Mouse (Mus musculus) liver, adult 2 months (tissue): ENCODE results near the gene Asdurf. TPM values are rescaled to one million over a fixed set of nuclear protein-coding genes. Genes with fewer than 3 reads are reported as not detected.
"Not testable (repeated sequence)": the region's sequence is repeated elsewhere in the genome, so short reads cannot be mapped to it uniquely, and the experiment has no call there.

Experiments used
- DNase-seq: peaks from one replicate; pipeline ENCODE4 v3.0.0-alpha.2; 2011; ENCODE audit warnings: low read depth, low spot score; ENCODE audit errors: extremely low read depth
- H3K27ac ChIP-seq: fragments of 200-500 bp; replicated peaks from 2 replicates; pipeline ENCODE4 v1.5.1; 2012; ENCODE audit warnings: low read depth, mild to moderate bottlenecking, control low read depth, inconsistent platforms, low read length; ENCODE audit not compliant: insufficient read depth
- H3K27me3 ChIP-seq: fragments of 200-500 bp; 2 replicates; pipeline ENCODE4 v1.6.1; 2012; ENCODE audit warnings: mild to moderate bottlenecking, moderate library complexity, low read length, inconsistent platforms; ENCODE audit not compliant: control insufficient read depth, insufficient read depth
- H3K36me3 ChIP-seq: fragments of 200-500 bp; 2 replicates; pipeline ENCODE4 v1.6.1; 2012; ENCODE audit warnings: low read length, inconsistent platforms; ENCODE audit not compliant: control insufficient read depth, insufficient read depth
- H3K4me1 ChIP-seq: fragments of 200-500 bp; 2 replicates; pipeline ENCODE4 v1.6.1; 2011; ENCODE audit warnings: low read length; ENCODE audit not compliant: control insufficient read depth, insufficient read depth
- H3K4me3 ChIP-seq: fragments of 200-500 bp; 2 replicates; pipeline ENCODE4 v1.5.1; 2011; ENCODE audit warnings: low read depth, mild to moderate bottlenecking, control low read depth, low read length, moderate library complexity; ENCODE audit not compliant: insufficient read depth
- H3K79me2 ChIP-seq: fragments of 200-500 bp; 2 replicates; pipeline ENCODE4 v1.6.1; 2012; ENCODE audit warnings: inconsistent platforms, mild to moderate bottlenecking, low read length, moderate library complexity; ENCODE audit not compliant: control insufficient read depth, insufficient read depth
- H3K9ac ChIP-seq: fragments of 200-500 bp; 2 replicates; pipeline ENCODE4 v1.6.1; 2012; ENCODE audit warnings: low read depth, mild to moderate bottlenecking, control low read depth, inconsistent platforms, low read length
- CTCF ChIP-seq: fragments of 200-500 bp; IDR thresholded peaks from 2 replicates; pipeline ENCODE4 v1.5.1; 2011; ENCODE audit warnings: low read depth, low read length, control low read depth
- POLR2A ChIP-seq: fragments of 200-500 bp; IDR thresholded peaks from 2 replicates; pipeline ENCODE4 v1.6.1; 2011; ENCODE audit warnings: low read length, control low read depth; ENCODE audit not compliant: insufficient read depth; ENCODE audit errors: extremely low read depth
- WGBS: fragments of 180-500 bp; shearing (Covaris S2); methylation state at CpG from one replicate; pipeline ENCODE4 v1.1.7; 2018; 5-methylcytosine and 5-hydroxymethylcytosine counted together
- polyA plus RNA-seq: library from polyadenylated mRNA; depleted of rRNA; stranded (reverse); fragments of >200 nt; gene quantifications from 2 replicates; pipeline ENCODE4 v1.2.3, GENCODE M21; 2012
- total RNA-seq: library from RNA; depleted of rRNA; stranded (reverse); fragments of >200 nt; gene quantifications from 2 replicates; pipeline ENCODE4 v1.2.3, GENCODE M21; 2014

Asdurf gene
- total and polyA plus RNA-seq, 2 experiments, result not detected

DNA sequence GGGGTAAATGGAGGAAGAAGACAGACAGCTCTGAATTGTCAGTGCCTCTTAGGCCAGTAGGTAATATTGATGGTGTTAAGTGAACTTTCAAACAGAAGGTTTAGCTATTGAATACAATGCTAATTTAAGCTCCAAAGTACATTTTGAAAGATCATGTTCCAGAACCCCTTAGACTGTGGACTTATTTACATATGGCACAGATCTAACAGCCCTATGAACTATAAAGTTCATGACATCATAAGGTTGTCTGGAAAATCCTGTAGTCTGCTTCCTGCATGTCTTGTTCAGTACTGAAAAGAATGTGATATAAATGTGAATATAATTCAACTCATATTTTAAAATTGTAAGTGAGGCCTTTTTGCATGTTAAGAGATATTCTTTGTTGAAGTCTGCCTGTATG is 6.6 kb upstream of the Asdurf start:
- H3K4me3 ChIP-seq, result no peak overlapping the region
- H3K79me2 ChIP-seq, result no peaks in the 10 kb centered on the region
- no peak overlapping the region for H3K27ac ChIP-seq
- peak; percentile 1 for DNase-seq
- no peaks in the 10 kb centered on the region for H3K27me3 ChIP-seq
- H3K4me1 ChIP-seq, result no peaks in the 10 kb centered on the region
- H3K36me3 ChIP-seq, result no peaks in the 10 kb centered on the region
- no peak overlapping the region for H3K9ac ChIP-seq
- TF ChIP-seq POLR2A, result no peak
- no peak for TF ChIP-seq CTCF

DNA sequence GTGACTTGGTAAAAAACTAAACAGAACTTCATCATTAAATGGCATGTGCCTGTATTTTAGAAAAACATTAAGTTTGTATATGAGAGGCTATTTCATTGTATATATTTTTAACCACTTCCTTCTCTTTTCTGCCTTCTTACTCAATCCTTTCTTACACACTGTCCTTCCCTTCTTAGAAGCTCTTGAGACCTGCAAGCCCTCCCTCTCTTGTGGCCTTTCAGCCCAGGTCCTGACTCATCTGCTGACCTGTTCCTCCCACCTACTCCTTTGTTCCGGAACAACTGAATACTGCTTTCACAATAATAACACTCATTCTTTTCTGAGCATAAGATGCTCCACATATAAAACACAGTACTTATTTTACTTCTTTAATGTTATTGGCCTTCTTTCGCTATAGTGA is 11.3 kb downstream of the Asdurf start:
- no peak for TF ChIP-seq CTCF
- no peak for TF ChIP-seq POLR2A
- Histone ChIP-seq H3K4me3 (no peak overlapping the region), H3K79me2 (no peaks in the 10 kb centered on the region), H3K9ac (no peak overlapping the region), H3K27ac (no peak overlapping the region), H3K36me3 (peaks cover 17% of the 10 kb centered on the region), H3K27me3 (no peaks in the 10 kb centered on the region), H3K4me1 (no peaks in the 10 kb centered on the region)
- DNase-seq, result no peak
- 97% methylated on average over 2 of the region's 2 CpGs for WGBS

GRCm38 (mm10) chr1:53337403-53337802 is 15.0 kb downstream of the Asdurf start:
- not testable (repeated sequence) for H3K27ac ChIP-seq, H3K4me3 ChIP-seq, H3K27me3 ChIP-seq, H3K9ac ChIP-seq, DNase-seq, H3K36me3 ChIP-seq, H3K4me1 ChIP-seq, H3K79me2 ChIP-seq
- WGBS, result 52% methylated on average over 2 of the region's 2 CpGs

- no peak overlapping the region for H3K27ac ChIP-seq
- no peak overlapping the region for H3K4me3 ChIP-seq
- DNase-seq, result no peak
- H3K9ac ChIP-seq, result no peak overlapping the region
- H3K79me2 ChIP-seq, result no peaks in the 10 kb centered on the region
- no peaks in the 10 kb centered on the region for H3K27me3 ChIP-seq
- no peaks in the 10 kb centered on the region for H3K36me3 ChIP-seq
- TF ChIP-seq CTCF, result no peak
- no peak for TF ChIP-seq POLR2A
- H3K4me1 ChIP-seq, result no peaks in the 10 kb centered on the region
These were observed 17.0 kb downstream of the Asdurf start for GRCm38 (mm10) chr1:53335465-53335864.

DNA sequence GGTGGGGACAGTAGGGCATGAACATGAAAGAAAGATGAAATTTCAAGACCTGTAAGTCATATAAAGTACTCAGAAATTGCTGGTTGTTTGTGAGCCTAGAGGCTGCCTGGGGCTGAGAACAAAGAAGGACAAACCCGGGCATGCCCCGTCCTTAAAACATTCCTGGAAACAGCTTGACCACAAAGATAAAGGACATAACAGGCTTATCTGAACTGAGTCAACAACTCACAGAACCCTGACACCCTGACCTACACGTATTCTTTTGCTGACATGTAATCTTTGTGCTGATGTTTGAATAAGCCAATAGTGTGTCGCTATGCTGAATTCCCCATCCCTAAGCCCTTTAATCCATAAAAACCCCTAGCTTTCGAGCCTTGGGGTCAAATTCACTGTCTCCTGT is 18.9 kb downstream of the Asdurf start:
- H3K27ac ChIP-seq, H3K79me2 ChIP-seq, H3K36me3 ChIP-seq, DNase-seq, H3K4me3 ChIP-seq, H3K27me3 ChIP-seq, H3K4me1 ChIP-seq, H3K9ac ChIP-seq: not testable (repeated sequence)
- 41% methylated on average over 5 of the region's 5 CpGs for WGBS

- 90% methylated on average over 5 of the region's 5 CpGs for WGBS
- Histone ChIP-seq H3K36me3 (peaks cover 16% of the 10 kb centered on the region), H3K4me1 (no peaks in the 10 kb centered on the region), H3K27ac (no peak overlapping the region), H3K27me3 (no peaks in the 10 kb centered on the region), H3K9ac (no peak overlapping the region), H3K79me2 (no peaks in the 10 kb centered on the region), H3K4me3 (no peak overlapping the region)
- no peak for DNase-seq
- no peak for TF ChIP-seq CTCF
- TF ChIP-seq POLR2A, result no peak
These were observed 27.5 kb downstream of the Asdurf start for GRCm38 (mm10) chr1:53324827-53325494.
